Mouse (Mus musculus): ENCODE measurements at regions not wholly inside any gene's neighbourhood (a gene's known extent, or its start where the extent isn't known, plus 50 kb on each side); places are given as distances from the start of the nearest gene placed in this dataset.
A peak's percentile ranks its signal among the peaks of the same experiment; 100 is the strongest.

- ATAC-seq (replicated peaks; ENCODE audit: low FRiP score, low TSS enrichment, low read depth) (no peak), DNase-seq (ENCODE audit: low spot score) (no peak)
- H3K4me1 ChIP-seq (replicated peaks; ENCODE audit: control insufficient read depth, insufficient read depth, low read length), result no peaks in the 10 kb centered on the region
- no peak overlapping the region for H3K4me3 ChIP-seq (ENCODE audit: low read depth, low read length)
- H3K27me3 ChIP-seq (replicated peaks; ENCODE audit: control insufficient read depth, insufficient read depth, low read length), result no peaks in the 10 kb centered on the region
- H3K9me3 ChIP-seq (ENCODE audit: control insufficient read depth, low read length), result no peaks in the 10 kb centered on the region
- 80% methylated on average over 3 of the region's 3 CpGs for WGBS
- no peak overlapping the region for H3K27ac ChIP-seq (ENCODE audit: low read depth)
- no peak overlapping the region for H3K9ac ChIP-seq (ENCODE audit: low read length)
- no peak overlapping the region for H3K4me2 ChIP-seq (ENCODE audit: low read length)
- H3K36me3 ChIP-seq (ENCODE audit: control insufficient read depth, insufficient read depth, low read length), result no peaks in the 10 kb centered on the region
Measured at GRCm38 (mm10) chr16:77372768-77373167, 229.1 kb downstream of the Gm11146 start.

DNA sequence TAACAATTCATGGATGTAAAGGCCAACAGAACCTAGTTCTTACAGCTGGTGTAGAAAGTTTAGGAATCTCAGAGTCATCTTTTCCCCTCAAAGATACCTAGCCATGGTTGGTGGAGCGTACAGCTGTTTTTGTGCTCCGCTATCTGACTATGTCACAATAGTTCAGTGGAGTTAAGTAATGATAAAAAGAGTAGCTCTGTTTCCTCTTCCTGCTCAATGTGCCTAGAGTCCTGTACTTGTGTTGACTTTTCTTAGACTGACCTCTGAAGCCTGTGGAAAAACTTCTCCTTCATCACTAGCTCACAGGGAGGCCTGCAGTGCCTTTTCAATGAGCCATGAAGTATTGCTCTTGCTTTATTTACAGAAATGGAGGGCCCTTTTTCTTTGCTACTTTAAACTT, 232.1 kb downstream of the Gm11146 start:
- no peaks in the 10 kb centered on the region for H3K4me1 ChIP-seq (replicated peaks; ENCODE audit: control insufficient read depth, insufficient read depth, low read length)
- H3K36me3 ChIP-seq (ENCODE audit: control insufficient read depth, insufficient read depth, low read length), result no peaks in the 10 kb centered on the region
- no peak overlapping the region for H3K27ac ChIP-seq (ENCODE audit: low read depth)
- H3K4me2 ChIP-seq (ENCODE audit: low read length), result no peak overlapping the region
- no peaks in the 10 kb centered on the region for H3K9me3 ChIP-seq (ENCODE audit: control insufficient read depth, low read length)
- no peak overlapping the region for H3K4me3 ChIP-seq (ENCODE audit: low read depth, low read length)
- 94% methylated on average over 2 of the region's 2 CpGs for WGBS
- no peak overlapping the region for H3K9ac ChIP-seq (ENCODE audit: low read length)
- H3K27me3 ChIP-seq (replicated peaks; ENCODE audit: control insufficient read depth, insufficient read depth, low read length), result no peaks in the 10 kb centered on the region
- DNase-seq (ENCODE audit: low spot score), result no peak
- no peak for ATAC-seq (replicated peaks; ENCODE audit: low FRiP score, low TSS enrichment, low read depth)

DNA sequence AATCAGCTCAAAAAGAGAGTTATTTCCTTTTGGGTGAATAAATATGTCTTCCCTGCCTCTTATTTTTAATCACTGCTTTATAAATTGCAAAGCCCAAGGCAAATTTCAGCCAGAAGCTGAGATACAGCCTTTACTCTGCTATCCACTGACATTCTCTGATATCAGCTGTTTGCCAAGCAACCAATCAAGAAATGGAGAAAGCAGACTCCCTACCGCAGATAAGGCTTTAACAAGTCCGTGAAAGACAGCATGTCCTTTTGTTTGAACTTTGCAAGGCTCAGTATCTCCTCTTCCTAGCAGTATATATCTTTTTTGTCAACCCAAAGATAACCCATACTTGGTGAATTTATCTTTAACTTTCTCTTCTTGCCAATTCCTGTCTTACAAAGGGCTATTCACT, 236.6 kb downstream of the Gm11146 start:
- Histone ChIP-seq H3K36me3 (ENCODE audit: control insufficient read depth, insufficient read depth, low read length) (no peaks in the 10 kb centered on the region), H3K9ac (ENCODE audit: low read length) (no peak overlapping the region), H3K4me2 (ENCODE audit: low read length) (no peak overlapping the region), H3K4me1 (replicated peaks; ENCODE audit: control insufficient read depth, insufficient read depth, low read length) (no peaks in the 10 kb centered on the region), H3K4me3 (ENCODE audit: low read depth, low read length) (no peak overlapping the region), H3K27me3 (replicated peaks; ENCODE audit: control insufficient read depth, insufficient read depth, low read length) (no peaks in the 10 kb centered on the region), H3K27ac (ENCODE audit: low read depth) (no peak overlapping the region), H3K9me3 (ENCODE audit: control insufficient read depth, low read length) (no peaks in the 10 kb centered on the region)
- 57% methylated on average over 2 of the region's 2 CpGs for WGBS
- ATAC-seq (replicated peaks; ENCODE audit: low FRiP score, low TSS enrichment, low read depth), result no peak
- no peak for DNase-seq (ENCODE audit: low spot score)

DNA sequence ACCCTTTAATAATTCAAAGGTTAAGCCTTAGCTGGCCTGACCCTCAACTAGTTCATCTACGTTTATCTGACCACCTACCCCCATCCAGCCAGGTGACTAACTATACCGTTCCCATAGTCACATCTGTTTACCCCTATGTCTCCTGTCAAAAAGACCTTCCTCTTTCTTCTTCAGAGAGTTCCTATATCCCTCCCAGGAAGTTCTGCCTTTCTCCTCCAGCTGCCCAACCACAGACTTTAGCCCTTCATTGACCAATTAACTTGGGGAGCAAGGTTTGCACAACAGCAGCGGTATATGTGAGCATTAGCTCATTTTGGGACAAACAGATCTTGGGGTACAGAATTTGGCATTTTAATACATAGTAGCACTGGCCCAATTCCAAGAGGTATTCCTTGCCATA, 237.5 kb downstream of the Gm11146 start:
- no peak overlapping the region for H3K4me3 ChIP-seq (ENCODE audit: low read depth, low read length)
- WGBS, result 89% methylated on average over 3 of the region's 3 CpGs
- H3K9me3 ChIP-seq (ENCODE audit: control insufficient read depth, low read length), result no peaks in the 10 kb centered on the region
- H3K27ac ChIP-seq (ENCODE audit: low read depth), result no peak overlapping the region
- H3K36me3 ChIP-seq (ENCODE audit: control insufficient read depth, insufficient read depth, low read length), result no peaks in the 10 kb centered on the region
- no peak overlapping the region for H3K9ac ChIP-seq (ENCODE audit: low read length)
- H3K4me1 ChIP-seq (replicated peaks; ENCODE audit: control insufficient read depth, insufficient read depth, low read length), result no peaks in the 10 kb centered on the region
- no peaks in the 10 kb centered on the region for H3K27me3 ChIP-seq (replicated peaks; ENCODE audit: control insufficient read depth, insufficient read depth, low read length)
- DNase-seq (ENCODE audit: low spot score) (no peak), ATAC-seq (replicated peaks; ENCODE audit: low FRiP score, low TSS enrichment, low read depth) (no peak)
- H3K4me2 ChIP-seq (ENCODE audit: low read length), result no peak overlapping the region

DNA sequence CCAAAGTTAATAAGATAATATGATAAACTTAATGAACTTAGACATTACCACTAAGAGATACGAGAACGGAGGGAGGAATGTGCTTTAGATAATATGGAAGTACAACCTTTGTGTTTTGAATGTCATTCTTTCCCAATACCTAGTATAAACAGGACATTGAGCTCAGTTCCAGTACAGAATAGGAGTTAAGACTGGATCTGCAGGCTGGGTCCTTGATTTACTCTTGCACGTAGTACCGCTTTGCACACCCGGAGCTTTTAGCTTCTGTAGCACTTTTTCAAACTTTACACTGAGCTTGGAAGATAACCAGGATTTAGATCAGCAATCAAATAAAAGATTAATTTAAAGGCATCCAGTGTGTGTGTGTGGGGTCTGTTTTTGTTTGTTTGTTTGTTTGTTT, 242.7 kb downstream of the Gm11146 start:
- WGBS, result 89% methylated on average over 5 of the region's 5 CpGs
- Histone ChIP-seq H3K27me3 (replicated peaks; ENCODE audit: control insufficient read depth, insufficient read depth, low read length) (no peaks in the 10 kb centered on the region), H3K36me3 (ENCODE audit: control insufficient read depth, insufficient read depth, low read length) (no peaks in the 10 kb centered on the region), H3K4me1 (replicated peaks; ENCODE audit: control insufficient read depth, insufficient read depth, low read length) (no peaks in the 10 kb centered on the region), H3K9me3 (ENCODE audit: control insufficient read depth, low read length) (no peaks in the 10 kb centered on the region), H3K4me2 (ENCODE audit: low read length) (no peak overlapping the region), H3K9ac (ENCODE audit: low read length) (no peak overlapping the region), H3K4me3 (ENCODE audit: low read depth, low read length) (no peak overlapping the region), H3K27ac (ENCODE audit: low read depth) (no peak overlapping the region)
- DNase-seq (ENCODE audit: low spot score), result no peak
- no peak for ATAC-seq (replicated peaks; ENCODE audit: low FRiP score, low TSS enrichment, low read depth)

DNA sequence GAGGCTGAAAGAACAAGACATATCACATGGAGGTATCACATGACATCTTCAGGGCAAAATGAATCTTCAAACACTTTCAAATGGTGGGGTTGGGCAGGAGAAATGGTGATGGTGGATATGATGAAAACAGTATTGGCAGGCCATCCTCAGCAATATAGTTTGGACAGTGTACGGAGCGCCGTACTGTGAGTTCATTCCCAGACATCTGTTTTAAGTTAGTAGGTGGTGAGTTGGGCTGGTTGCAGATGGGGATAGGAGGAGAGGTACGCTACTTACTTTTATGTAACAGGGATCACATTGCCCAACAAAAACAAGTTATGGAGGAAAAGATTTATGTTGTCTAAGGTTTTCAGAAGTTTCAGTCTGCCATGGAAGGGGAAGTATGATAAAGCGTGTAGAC, 246.6 kb downstream of the Gm11146 start:
- Histone ChIP-seq H3K27ac (ENCODE audit: low read depth) (no peak overlapping the region), H3K4me1 (replicated peaks; ENCODE audit: control insufficient read depth, insufficient read depth, low read length) (no peaks in the 10 kb centered on the region), H3K4me3 (ENCODE audit: low read depth, low read length) (no peak overlapping the region), H3K9ac (ENCODE audit: low read length) (no peak overlapping the region), H3K27me3 (replicated peaks; ENCODE audit: control insufficient read depth, insufficient read depth, low read length) (no peaks in the 10 kb centered on the region), H3K36me3 (ENCODE audit: control insufficient read depth, insufficient read depth, low read length) (no peaks in the 10 kb centered on the region), H3K4me2 (ENCODE audit: low read length) (no peak overlapping the region), H3K9me3 (ENCODE audit: control insufficient read depth, low read length) (no peaks in the 10 kb centered on the region)
- no peak for DNase-seq (ENCODE audit: low spot score)
- 90% methylated on average over 5 of the region's 5 CpGs for WGBS
- no peak for ATAC-seq (replicated peaks; ENCODE audit: low FRiP score, low TSS enrichment, low read depth)

DNA sequence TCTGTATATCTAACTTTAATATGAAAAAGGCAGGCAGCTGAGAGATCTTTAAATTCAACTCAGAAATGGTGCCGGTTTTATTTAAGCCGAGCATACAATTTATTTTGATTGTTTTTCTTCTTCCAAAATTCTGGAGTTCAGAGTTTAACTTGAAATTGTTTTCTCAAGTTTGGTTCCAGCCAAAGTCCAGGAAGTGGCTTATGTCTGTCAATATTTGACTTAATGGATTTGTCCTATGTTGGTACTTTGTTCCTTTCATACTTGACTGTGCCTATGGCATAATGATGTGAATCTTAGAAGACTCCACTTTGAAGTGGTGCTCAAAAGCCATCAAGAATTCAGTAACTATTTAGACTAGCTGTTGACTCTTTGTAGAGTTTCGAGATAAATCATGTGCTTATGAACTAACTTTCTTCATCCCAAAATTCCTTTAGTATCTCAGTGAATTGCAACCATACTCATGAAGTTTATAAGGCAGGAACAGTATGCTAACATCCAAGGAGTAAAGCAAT, 247.6 kb downstream of the Gm11146 start:
- Histone ChIP-seq H3K9ac (ENCODE audit: low read length) (no peak overlapping the region), H3K4me3 (ENCODE audit: low read depth, low read length) (no peak overlapping the region), H3K4me2 (ENCODE audit: low read length) (no peak overlapping the region), H3K9me3 (ENCODE audit: control insufficient read depth, low read length) (no peaks in the 10 kb centered on the region), H3K27me3 (replicated peaks; ENCODE audit: control insufficient read depth, insufficient read depth, low read length) (no peaks in the 10 kb centered on the region), H3K36me3 (ENCODE audit: control insufficient read depth, insufficient read depth, low read length) (no peaks in the 10 kb centered on the region), H3K4me1 (replicated peaks; ENCODE audit: control insufficient read depth, insufficient read depth, low read length) (no peaks in the 10 kb centered on the region), H3K27ac (ENCODE audit: low read depth) (no peak overlapping the region)
- 89% methylated on average over 3 of the region's 3 CpGs for WGBS
- no peak for DNase-seq (ENCODE audit: low spot score)
- no peak for ATAC-seq (replicated peaks; ENCODE audit: low FRiP score, low TSS enrichment, low read depth)

DNA sequence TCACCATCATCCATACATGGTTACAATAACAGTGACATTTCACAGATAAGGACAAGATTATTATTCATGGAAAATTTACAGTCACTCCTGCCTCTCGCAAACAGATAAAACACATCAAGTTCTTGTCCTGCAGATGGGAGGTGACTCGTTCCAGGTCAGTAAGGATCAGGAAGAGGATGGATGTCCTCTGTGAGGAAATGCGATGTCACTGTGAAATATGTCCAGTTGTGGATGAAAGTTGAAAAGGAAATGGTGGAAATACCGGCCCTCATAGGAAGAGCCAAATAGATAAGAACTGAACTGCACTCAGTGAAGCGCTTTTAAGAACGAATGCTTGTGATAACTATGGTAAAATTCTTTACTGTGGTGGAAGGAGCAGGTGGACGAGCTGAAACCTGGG, 255.8 kb downstream of the Gm11146 start:
- DNase-seq (ENCODE audit: low spot score) (no peak), ATAC-seq (replicated peaks; ENCODE audit: low FRiP score, low TSS enrichment, low read depth) (no peak)
- 62% methylated on average over 7 of the region's 7 CpGs for WGBS
- no peak overlapping the region for H3K4me3 ChIP-seq (ENCODE audit: low read depth, low read length)
- H3K9me3 ChIP-seq (ENCODE audit: control insufficient read depth, low read length), result no peaks in the 10 kb centered on the region
- no peak overlapping the region for H3K9ac ChIP-seq (ENCODE audit: low read length)
- no peaks in the 10 kb centered on the region for H3K4me1 ChIP-seq (replicated peaks; ENCODE audit: control insufficient read depth, insufficient read depth, low read length)
- H3K27me3 ChIP-seq (replicated peaks; ENCODE audit: control insufficient read depth, insufficient read depth, low read length), result no peaks in the 10 kb centered on the region
- H3K27ac ChIP-seq (ENCODE audit: low read depth), result no peak overlapping the region
- H3K36me3 ChIP-seq (ENCODE audit: control insufficient read depth, insufficient read depth, low read length), result no peaks in the 10 kb centered on the region
- no peak overlapping the region for H3K4me2 ChIP-seq (ENCODE audit: low read length)

DNA sequence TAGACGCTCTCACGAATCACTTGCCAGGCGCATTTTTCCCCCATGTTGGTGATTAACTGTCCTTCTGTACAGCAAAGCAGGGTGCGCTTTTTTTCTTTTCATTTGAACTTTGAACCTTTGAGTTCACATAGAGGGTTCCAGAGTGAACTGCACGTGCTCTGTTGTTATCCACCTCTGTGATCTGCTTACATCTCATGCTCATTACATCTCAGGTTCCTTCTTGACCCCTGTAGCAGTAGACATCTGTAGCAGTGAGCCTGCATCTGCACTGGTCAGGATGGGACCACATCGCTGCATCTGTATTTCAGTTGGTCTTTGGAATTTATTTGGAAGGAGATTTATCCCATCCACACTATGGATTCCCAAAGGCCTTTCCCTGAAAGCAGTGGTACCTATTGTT, 269.6 kb downstream of the Gm11146 start:
- Histone ChIP-seq H3K9me3 (ENCODE audit: control insufficient read depth, low read length) (no peaks in the 10 kb centered on the region), H3K36me3 (ENCODE audit: control insufficient read depth, insufficient read depth, low read length) (0 out of 2 replicates have a peak, but pooled peaks cover 3% of the 10 kb centered on the region), H3K27ac (ENCODE audit: low read depth) (0 out of 2 replicates have a peak overlapping the region, but pooled peaks have one; percentile 22), H3K4me2 (ENCODE audit: low read length) (peak overlapping the region; percentile 63; the same call in 1 of the 2 replicates), H3K4me3 (ENCODE audit: low read depth, low read length) (no peak overlapping the region), H3K9ac (ENCODE audit: low read length) (no peak overlapping the region), H3K27me3 (replicated peaks; ENCODE audit: control insufficient read depth, insufficient read depth, low read length) (no peaks in the 10 kb centered on the region), H3K4me1 (replicated peaks; ENCODE audit: control insufficient read depth, insufficient read depth, low read length) (peaks cover 6% of the 10 kb centered on the region; the same call in 1 of the 2 replicates)
- WGBS, result 62% methylated on average over 6 of the region's 6 CpGs
- ATAC-seq (replicated peaks; ENCODE audit: low FRiP score, low TSS enrichment, low read depth) (no peak), DNase-seq (ENCODE audit: low spot score) (no peak)

Measured in intestine, embryonic 14.5 days (tissue).